Mouse (Mus musculus): ENCODE data around the gene Adcy6.

DNA sequence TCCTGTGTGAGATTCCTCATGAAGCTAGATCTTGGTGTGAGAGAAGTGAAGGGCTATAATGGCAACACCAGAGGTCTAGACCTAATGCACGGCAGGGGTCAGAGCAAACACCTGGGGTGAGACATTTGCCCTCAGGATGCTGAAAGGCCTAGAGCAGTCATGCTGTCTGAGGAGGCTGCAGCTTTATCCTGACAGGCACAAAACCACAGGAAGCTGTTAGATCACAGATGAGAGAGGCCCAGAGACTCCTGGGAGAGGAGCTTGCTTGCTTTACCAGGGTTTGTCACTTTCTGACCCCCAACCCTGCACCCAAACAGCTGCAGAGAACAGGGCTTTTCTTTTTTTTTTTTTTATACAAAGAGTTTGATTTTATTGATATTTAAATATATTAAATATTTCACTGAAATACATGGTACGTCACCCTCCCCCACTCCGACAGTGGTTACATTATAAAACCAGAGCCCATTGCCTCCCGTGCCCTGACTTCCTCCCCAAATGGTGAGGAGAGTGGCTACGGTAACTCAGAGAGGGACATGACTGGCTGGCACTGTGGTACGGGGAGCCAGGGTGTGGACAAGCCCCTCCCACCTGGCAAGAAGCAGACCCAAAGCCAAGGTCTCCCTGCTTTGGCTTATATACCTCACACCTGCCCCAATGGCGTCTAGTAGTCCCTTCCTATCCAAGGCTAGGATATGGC is 20.1 kb downstream of the Adcy6 start:
- no peak for TF ChIP-seq EP300 (optimal IDR thresholded peaks at IDR 0.05)
- no peak for TF ChIP-seq CTCF (IDR thresholded peaks at IDR 0.05; ENCODE audit: low read depth)
